9 mouse cellular contexts compared by ENCODE assay signal in the genomic region with DNA sequence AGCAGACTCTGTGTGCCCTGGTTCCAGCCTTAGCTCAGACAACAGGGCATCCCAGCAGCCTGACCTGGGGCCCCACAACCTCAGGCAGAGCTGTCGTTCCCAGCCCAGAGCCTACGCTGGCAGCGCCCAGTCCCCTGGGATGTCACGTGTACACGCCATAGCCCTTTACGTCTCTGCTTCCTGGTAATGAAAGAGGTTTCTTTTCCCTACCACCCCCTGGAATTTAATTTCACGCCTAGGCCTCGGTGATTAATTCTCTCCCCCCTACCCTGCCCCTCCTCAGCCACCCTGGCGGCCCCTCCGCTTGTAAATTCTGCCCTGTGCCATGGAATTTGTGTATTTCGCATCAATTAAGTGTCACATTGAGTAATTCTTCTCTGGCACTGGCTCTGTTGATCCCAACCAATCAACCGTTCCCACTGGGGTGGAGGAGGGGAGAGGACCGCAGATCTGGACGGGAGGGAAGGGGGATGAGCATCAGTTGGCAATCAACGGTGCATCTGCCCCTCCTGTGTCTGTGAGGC.
DNase-seq lines count a peak whose midpoint lies in the region; ATAC-seq lines count a peak whose summit lies in the region.
"Had no signal": no experiment of that assay in that cellular context is flagged by ENCODE, and none has a peak within 500 bp of the region (broad histone marks: within the 10 kb centered on the region; RNA-seq: fewer than 3 reads in every experiment).

No protein-coding gene starts in this region.

- no peaks in the 10 kb centered on the region for H3K9me3 ChIP-seq in embryonic facial prominence, embryonic 13.5 days
- H3K9me3 ChIP-seq in neural tube, embryonic 14.5 days (ENCODE audit: control insufficient read depth, low read length), result no peaks in the 10 kb centered on the region

- H3K4me3 ChIP-seq in embryonic facial prominence, embryonic 13.5 days, result no peak overlapping the region
- H3K4me3 ChIP-seq in neural tube, embryonic 14.5 days (ENCODE audit: low read depth, low read length), result no peak overlapping the region

- H3K9ac ChIP-seq in embryonic facial prominence, embryonic 13.5 days, result peak overlapping the region; percentile 52; the same call in 1 of the 2 replicates
- no peak overlapping the region for H3K9ac ChIP-seq in neural tube, embryonic 14.5 days (replicated peaks; ENCODE audit: low read depth, low read length)

- H3K4me2 ChIP-seq in embryonic facial prominence, embryonic 13.5 days, result peak overlapping the region; percentile 20; the same call in 1 of the 2 replicates
- no peak overlapping the region for H3K4me2 ChIP-seq in neural tube, embryonic 14.5 days (ENCODE audit: low read depth, low read length)

- ATAC-seq in embryonic facial prominence, embryonic 13.5 days (ENCODE audit: insufficient number of reproducible peaks, insufficient read depth, low FRiP score, low TSS enrichment, low read depth), result no peak
- peak; percentile 80 for ATAC-seq in neural tube, embryonic 14.5 days (ENCODE audit: low read depth)
- no peak for ATAC-seq in inflammation-experienced regulatory T-cells, adult 6 months
- ATAC-seq in monocyte, adult 5-6 weeks (replicated peaks; ENCODE audit: insufficient number of reproducible peaks, low FRiP score, low TSS enrichment, poor library complexity, severe bottlenecking), result no peak

- H3K36me3 ChIP-seq in embryonic facial prominence, embryonic 13.5 days, result no peaks in the 10 kb centered on the region
- no peaks in the 10 kb centered on the region for H3K36me3 ChIP-seq in neural tube, embryonic 14.5 days (ENCODE audit: control insufficient read depth, insufficient read depth, low read length)

- WGBS in embryonic facial prominence, embryonic 13.5 days, result 31% methylated on average over 15 of the region's 15 CpGs
- 12% methylated on average over 15 of the region's 15 CpGs for WGBS in neural tube, embryonic 14.5 days

- no peaks in the 10 kb centered on the region for H3K27me3 ChIP-seq in embryonic facial prominence, embryonic 13.5 days
- H3K27me3 ChIP-seq in neural tube, embryonic 14.5 days (ENCODE audit: control insufficient read depth, insufficient read depth, low read length), result no peaks in the 10 kb centered on the region

- peaks cover 31% of the 10 kb centered on the region for H3K4me1 ChIP-seq in embryonic facial prominence, embryonic 13.5 days
- H3K4me1 ChIP-seq in neural tube, embryonic 14.5 days (ENCODE audit: control insufficient read depth, insufficient read depth, low read length), result peaks cover 40% of the 10 kb centered on the region

- H3K27ac ChIP-seq in embryonic facial prominence, embryonic 13.5 days, result peak overlapping the region; percentile 22; the same call in 1 of the 2 replicates
- peak overlapping the region; percentile 86 for H3K27ac ChIP-seq in neural tube, embryonic 14.5 days (ENCODE audit: low read depth, low read length)

- peak; percentile 50 for DNase-seq in layer of hippocampus, adult 11-12 months (ENCODE audit: low spot score)
- no peak for DNase-seq in layer of hippocampus, postnatal 36 days
- DNase-seq in layer of hippocampus, postnatal 10 days (ENCODE audit: low spot score in 2 of 2), result peak; percentile 50 to 65
- no peak for DNase-seq in kidney, adult 8-10 months
- DNase-seq: kidney, postnatal 36 days had no signal

Comparison
In these comparisons a context has a peak if more than half of its experiments do, and no peak if none do; other contexts are left out.
1. DNase-seq: peak in layer of hippocampus, adult 11-12 months (single experiment) and layer of hippocampus, postnatal 10 days (2 of 2); none in layer of hippocampus, postnatal 36 days (0 of 2) and kidney, adult 8-10 months (0 of 2).